Mouse (Mus musculus) myocyte (in vitro differentiated cells): ENCODE measurements around the gene Olfr368.

Experiments used
- CEBPB ChIP-seq: IDR thresholded peaks from 2 replicates; pipeline ENCODE4 v1.6.1; 2011; ENCODE audit warnings: mild to moderate bottlenecking, moderate library complexity; ENCODE audit not compliant: poor library complexity, insufficient read depth, severe bottlenecking
- E2F4 ChIP-seq: IDR thresholded peaks from one replicate; pipeline ENCODE4 v1.6.1; 2011; ENCODE audit warnings: mild to moderate bottlenecking, control low read depth, moderate library complexity; ENCODE audit not compliant: insufficient read depth
- MAX ChIP-seq: IDR thresholded peaks from one replicate; pipeline ENCODE4 v1.6.1; 2011; ENCODE audit warnings: low read depth, mild to moderate bottlenecking, control low read depth
- MYOD1 ChIP-seq, 3 experiments: IDR thresholded peaks; one replicate each; pipeline ENCODE4 v1.6.1; 2011; ENCODE audit warnings: control low read depth in 2 of 3, low read depth in 2 of 3, mild to moderate bottlenecking in 2 of 3, moderate library complexity in 1 of 3; ENCODE audit not compliant: insufficient read length in 2 of 3, control insufficient read depth in 1 of 3
- MYOG ChIP-seq, 3 experiments: IDR thresholded peaks; one replicate each; pipeline ENCODE4 v1.6.1; 2011; ENCODE audit warnings: control low read depth in 2 of 3, low read depth in 2 of 3, mild to moderate bottlenecking in 2 of 3; ENCODE audit not compliant: insufficient read length in 2 of 3, control insufficient read depth in 1 of 3, insufficient read depth in 1 of 3
- POLR2A ChIP-seq: IDR thresholded peaks from one replicate; pipeline ENCODE4 v1.6.1; 2011; ENCODE audit warnings: low read depth, mild to moderate bottlenecking, control low read depth, moderate library complexity; ENCODE audit not compliant: insufficient read length
- POLR2AphosphoS2 ChIP-seq: IDR thresholded peaks from one replicate; pipeline ENCODE4 v1.6.1; 2011; ENCODE audit warnings: low read depth, control low read depth; ENCODE audit not compliant: insufficient read length
- REST ChIP-seq: IDR thresholded peaks from one replicate; pipeline ENCODE4 v1.6.1; 2011; ENCODE audit warnings: mild to moderate bottlenecking, control low read depth, moderate library complexity; ENCODE audit not compliant: insufficient read depth, insufficient read length
- SRF ChIP-seq: IDR thresholded peaks from one replicate; pipeline ENCODE4 v1.6.1; 2011; ENCODE audit warnings: low read depth; ENCODE audit not compliant: control insufficient read depth, insufficient read length
- TCF12 ChIP-seq: IDR thresholded peaks from one replicate; pipeline ENCODE4 v1.6.1; 2011; ENCODE audit warnings: mild to moderate bottlenecking, control low read depth; ENCODE audit not compliant: poor library complexity, insufficient read depth, severe bottlenecking
- TCF3 ChIP-seq: IDR thresholded peaks from one replicate; pipeline ENCODE4 v1.6.1; 2011; ENCODE audit warnings: low read depth, control low read depth; ENCODE audit not compliant: insufficient read length
- USF1 ChIP-seq: IDR thresholded peaks from one replicate; pipeline ENCODE4 v1.6.1; 2011; ENCODE audit warnings: low read depth, mild to moderate bottlenecking, control low read depth, moderate library complexity

- TF ChIP-seq POLR2A, result no peak
- no peak for TF ChIP-seq CEBPB
- peak; percentile 35 for TF ChIP-seq TCF3
- TF ChIP-seq USF1, result no peak
- no peak for TF ChIP-seq REST
- TF ChIP-seq TCF12, result peak; percentile 72
- TF ChIP-seq MYOD1 (IDR thresholded peaks at IDR 0.05; ENCODE audit: control insufficient read depth in 1 of 3, insufficient read length in 2 of 3, low read depth in 2 of 3), result peak; percentile 10 to 90 (median 68)
- no peak for TF ChIP-seq MAX
- no peak for TF ChIP-seq E2F4
- TF ChIP-seq MYOG (IDR thresholded peaks at IDR 0.05; ENCODE audit: control insufficient read depth in 1 of 3, insufficient read depth in 1 of 3, insufficient read length in 2 of 3, low read depth in 2 of 3), result peak in 2 of 3 experiments; percentile 40 to 82
- no peak for TF ChIP-seq SRF
- TF ChIP-seq POLR2AphosphoS2, result no peak
Observed at GRCm38 (mm10) chr2:37351671-37352070, 25.4 kb downstream of the Olfr368 start.
